Mouse (Mus musculus) kidney, postnatal 25 days (tissue): ENCODE measurements around the gene Smurf2.

Experiments used
- DNase-seq, 2 experiments: peaks; one replicate each; pipeline ENCODE4 v3.0.0; 2021; ENCODE audit warnings: mixed read lengths in 2 of 2

Smurf2 gene

GRCm38 (mm10) chr11:106770195-106770974 is 150.1 kb downstream of the Smurf2 start:
- no peak for DNase-seq
